Mouse (Mus musculus): ENCODE results near the gene 5830411N06Rik.

5830411N06Rik gene

GRCm38 (mm10) chr7:140247216-140247615 lies at the start of gene 5830411N06Rik:
Gene 5830411N06Rik, plus strand, starts transcription at chr7:140247284.
- no peak for DNase-seq

- DNase-seq, result no peak
Observed at GRCm38 (mm10) chr7:140201090-140201489, 46.0 kb upstream of the 5830411N06Rik start.

GRCm38 (mm10) chr7:140205864-140206263 lies 41.2 kb upstream of the 5830411N06Rik start, which contains the start of gene Olfr524:
Gene Olfr524, minus strand, starts transcription at chr7:140205964.
- no peak for DNase-seq

- DNase-seq, result no peak
Observed at GRCm38 (mm10) chr7:140206904-140207303, 40.2 kb upstream of the 5830411N06Rik start.

GRCm38 (mm10) chr7:140208153-140208552 lies 38.9 kb upstream of the 5830411N06Rik start:
- no peak for DNase-seq

- no peak for DNase-seq
Observed at GRCm38 (mm10) chr7:140208677-140209076, 38.4 kb upstream of the 5830411N06Rik start.

GRCm38 (mm10) chr7:140213841-140214240 lies 33.2 kb upstream of the 5830411N06Rik start:
- DNase-seq, result no peak

GRCm38 (mm10) chr7:140217967-140218366 lies 29.1 kb upstream of the 5830411N06Rik start, which contains the start of gene Cd163l1:
Gene Cd163l1, plus strand, starts transcription at chr7:140218267.
- no peak for DNase-seq

GRCm38 (mm10) chr7:140219268-140219667 lies 27.8 kb upstream of the 5830411N06Rik start:
- DNase-seq, result no peak

GRCm38 (mm10) chr7:140220375-140220774 lies 26.7 kb upstream of the 5830411N06Rik start:
- DNase-seq, result no peak

- no peak for DNase-seq
Observed at GRCm38 (mm10) chr7:140224209-140224608, 22.9 kb upstream of the 5830411N06Rik start.

- peak in 1 of 2 experiments; percentile 9 for DNase-seq
Observed at GRCm38 (mm10) chr7:140228476-140228875, 18.6 kb upstream of the 5830411N06Rik start.

GRCm38 (mm10) chr7:140231026-140231425 lies 16.1 kb upstream of the 5830411N06Rik start:
- no peak for DNase-seq

- no peak for DNase-seq
Observed at GRCm38 (mm10) chr7:140233696-140234095, 13.4 kb upstream of the 5830411N06Rik start.

GRCm38 (mm10) chr7:140253780-140254299 lies 6.8 kb downstream of the 5830411N06Rik start:
- no peak for DNase-seq

GRCm38 (mm10) chr7:140295746-140296145 lies 48.7 kb downstream of the 5830411N06Rik start:
- DNase-seq, result no peak

- DNase-seq, result no peak
Observed at GRCm38 (mm10) chr7:140296876-140297275, 49.8 kb downstream of the 5830411N06Rik start.

- no peak for DNase-seq
Observed at GRCm38 (mm10) chr7:140299416-140299815, 52.3 kb downstream of the 5830411N06Rik start.

- no peak for DNase-seq
Observed at GRCm38 (mm10) chr7:140319861-140320385, 72.8 kb downstream of the 5830411N06Rik start.

GRCm38 (mm10) chr7:140320558-140320957 lies 73.5 kb downstream of the 5830411N06Rik start, which contains the start of gene Olfr525:
Gene Olfr525, plus strand, starts transcription at chr7:140320858.
- DNase-seq, result no peak

- DNase-seq, result no peak
Observed at GRCm38 (mm10) chr7:140321135-140321534, 74.1 kb downstream of the 5830411N06Rik start.

- DNase-seq, result no peak
Observed at GRCm38 (mm10) chr7:140329766-140330304, 82.8 kb downstream of the 5830411N06Rik start.

- DNase-seq, result no peak
Observed at GRCm38 (mm10) chr7:140333717-140334116, 86.6 kb downstream of the 5830411N06Rik start, which contains the start of gene Olfr527. Gene Olfr527, plus strand, starts transcription at chr7:140334017.
